Mouse (Mus musculus): ENCODE measurements around the gene Lenep. TPM values are rescaled to one million over a fixed set of nuclear protein-coding genes. Genes with fewer than 3 reads are reported as not detected.
"Not testable (repeated sequence)": the region's sequence is repeated elsewhere in the genome, so short reads cannot be mapped to it uniquely, and the experiment has no call there.

Gene Lenep
- polyA plus RNA-seq, 1 experiment from 2014 or later = not detected

DNA sequence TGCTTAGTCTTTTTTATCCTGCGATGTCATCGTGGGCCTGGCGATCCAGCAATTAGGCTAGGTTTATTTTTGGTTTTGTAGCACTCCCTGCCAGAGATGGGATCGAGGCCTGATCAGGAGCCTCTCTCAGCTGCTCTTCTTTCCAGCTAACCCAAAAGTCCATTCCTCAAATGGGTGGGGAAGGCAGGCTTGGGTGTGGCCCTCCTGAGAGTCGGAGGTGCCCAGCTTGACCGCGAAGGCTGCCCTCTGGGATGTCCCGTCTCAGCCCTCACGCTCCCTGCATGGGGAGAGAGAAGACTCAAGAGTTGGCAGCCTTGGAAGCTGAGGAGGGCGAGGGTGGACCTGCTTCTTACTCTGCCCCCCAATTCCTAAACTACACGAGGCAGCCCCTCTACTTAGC, 31.9 kb upstream of the Lenep start:
- H3K4me1 ChIP-seq (ENCODE audit: control insufficient read depth, insufficient read depth, low read depth, low read length) = peaks cover 14% of the 10 kb centered on the region

DNA sequence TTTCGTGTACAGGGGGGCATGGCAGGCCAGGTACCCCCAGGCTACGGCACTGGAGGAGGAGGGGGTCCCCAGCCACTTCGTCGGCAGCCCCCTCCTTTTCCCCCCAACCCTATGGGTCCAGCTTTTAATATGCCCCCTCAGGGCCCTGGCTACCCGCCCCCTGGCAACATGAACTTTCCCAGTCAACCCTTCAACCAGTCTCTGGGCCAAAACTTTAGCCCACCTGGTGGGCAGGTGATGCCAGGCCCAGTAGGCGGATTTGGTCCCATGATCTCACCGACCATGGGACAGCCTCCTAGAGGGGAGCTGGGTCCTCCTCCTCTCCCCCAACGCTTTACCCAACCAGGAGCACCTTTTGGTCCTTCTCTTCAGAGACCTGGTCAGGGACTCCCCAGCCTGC, 30.0 kb upstream of the Lenep start:
- H3K9me3 ChIP-seq (ENCODE audit: control insufficient read depth, low read length) = no peaks in the 10 kb centered on the region
- H3K27me3 ChIP-seq (replicated peaks; ENCODE audit: control insufficient read depth, insufficient read depth, low read length) = no peaks in the 10 kb centered on the region
- no peak for ATAC-seq
- no peak overlapping the region for H3K4me3 ChIP-seq (ENCODE audit: low read length)
- H3K27ac ChIP-seq (ENCODE audit: low read depth, low read length) = no peak overlapping the region
- H3K36me3 ChIP-seq (ENCODE audit: control insufficient read depth, insufficient read depth, low read length) = peaks cover 12% of the 10 kb centered on the region
- no peak overlapping the region for H3K4me2 ChIP-seq (ENCODE audit: low read length)
- WGBS = 94% methylated on average over 8 of the region's 8 CpGs
- H3K4me1 ChIP-seq (ENCODE audit: control insufficient read depth, insufficient read depth, low read depth, low read length) = peaks cover 14% of the 10 kb centered on the region
- no peak overlapping the region for H3K9ac ChIP-seq (ENCODE audit: low read depth, low read length)

More for the DNA sequence above, 31.9 kb upstream of the Lenep start:
- WGBS = 81% methylated on average over 11 of the region's 11 CpGs
- no peak overlapping the region for H3K4me3 ChIP-seq (ENCODE audit: low read length)
- H3K27ac ChIP-seq (ENCODE audit: low read depth, low read length) = no peak overlapping the region
- H3K27me3 ChIP-seq (replicated peaks; ENCODE audit: control insufficient read depth, insufficient read depth, low read length) = no peaks in the 10 kb centered on the region
- H3K9ac ChIP-seq (ENCODE audit: low read depth, low read length) = no peak overlapping the region
- no peaks in the 10 kb centered on the region for H3K9me3 ChIP-seq (ENCODE audit: control insufficient read depth, low read length)
- peaks cover 12% of the 10 kb centered on the region for H3K36me3 ChIP-seq (ENCODE audit: control insufficient read depth, insufficient read depth, low read length)
- no peak overlapping the region for H3K4me2 ChIP-seq (ENCODE audit: low read length)
- ATAC-seq = no peak

DNA sequence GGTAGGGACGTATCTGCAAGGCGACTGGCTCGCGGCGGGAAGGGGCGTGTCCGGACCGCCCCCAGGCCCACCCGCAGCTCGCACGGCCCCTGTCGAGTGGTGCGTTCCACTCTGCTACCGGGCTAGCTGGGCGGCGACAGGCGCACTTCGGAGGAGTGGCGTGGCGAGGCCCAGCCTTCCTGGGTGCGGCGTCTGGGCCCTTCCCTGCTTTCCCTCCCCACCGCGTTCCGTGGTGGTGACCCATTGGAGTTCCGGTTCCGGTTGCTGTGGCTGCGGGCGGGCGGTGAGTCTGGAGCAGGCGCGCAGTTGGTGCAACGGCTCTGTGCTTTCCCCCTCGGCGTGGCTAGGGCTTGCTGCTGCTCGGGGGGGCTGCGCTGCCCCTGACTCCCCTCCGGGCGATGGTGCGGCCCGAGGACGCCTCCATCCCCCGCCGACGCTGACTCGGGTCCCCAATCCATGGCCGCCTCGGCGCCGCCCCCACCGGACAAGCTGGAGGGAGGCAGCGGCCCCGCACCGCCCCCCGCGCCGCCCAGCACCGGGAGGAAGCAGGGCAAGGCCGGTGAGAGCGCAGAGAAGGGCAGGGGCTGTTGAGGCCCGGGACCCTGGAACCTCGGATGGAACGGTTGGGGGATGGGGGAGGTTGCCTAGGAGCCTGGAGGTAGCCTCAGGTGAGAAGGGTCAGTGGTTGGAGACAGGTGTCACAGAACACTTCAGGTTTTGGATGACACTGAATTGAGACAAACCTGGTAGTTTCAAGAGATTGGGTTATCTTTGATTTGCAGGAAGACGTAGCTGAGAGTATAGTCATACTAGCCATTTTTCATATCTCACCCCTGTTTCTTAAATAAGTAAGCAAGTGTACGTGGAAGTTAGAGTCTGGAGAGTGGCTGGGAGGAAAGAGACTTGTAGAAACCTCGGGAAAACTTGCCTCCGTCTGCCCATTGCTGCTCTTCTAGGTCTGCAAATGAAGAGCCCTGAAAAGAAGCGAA, 27.9 kb upstream of the Lenep start, which contains the start of gene Pygo2:
Pygo2 (plus strand) TSS at position 44 of the 989 bp plus-strand sequence.
- no peaks in the 10 kb centered on the region for H3K27me3 ChIP-seq (replicated peaks; ENCODE audit: control insufficient read depth, insufficient read depth, low read length)
- WGBS = 3% methylated on average over 61 of the region's 68 CpGs
- H3K4me3 ChIP-seq (ENCODE audit: low read length) = peak within 1 kb of the TSS; percentile 99
- peak within 1 kb of the TSS; percentile 89 for H3K27ac ChIP-seq (ENCODE audit: low read depth, low read length)
- H3K36me3 ChIP-seq (ENCODE audit: control insufficient read depth, insufficient read depth, low read length) = peaks cover 12% of the 10 kb centered on the region
- H3K9me3 ChIP-seq (ENCODE audit: control insufficient read depth, low read length) = no peaks in the 10 kb centered on the region
- H3K4me2 ChIP-seq (ENCODE audit: low read length) = peak within 1 kb of the TSS; percentile 90
- peaks cover 14% of the 10 kb centered on the region for H3K4me1 ChIP-seq (ENCODE audit: control insufficient read depth, insufficient read depth, low read depth, low read length)
- ATAC-seq = peak; percentile 99
- peak within 1 kb of the TSS; percentile 100 for H3K9ac ChIP-seq (ENCODE audit: low read depth, low read length)

DNA sequence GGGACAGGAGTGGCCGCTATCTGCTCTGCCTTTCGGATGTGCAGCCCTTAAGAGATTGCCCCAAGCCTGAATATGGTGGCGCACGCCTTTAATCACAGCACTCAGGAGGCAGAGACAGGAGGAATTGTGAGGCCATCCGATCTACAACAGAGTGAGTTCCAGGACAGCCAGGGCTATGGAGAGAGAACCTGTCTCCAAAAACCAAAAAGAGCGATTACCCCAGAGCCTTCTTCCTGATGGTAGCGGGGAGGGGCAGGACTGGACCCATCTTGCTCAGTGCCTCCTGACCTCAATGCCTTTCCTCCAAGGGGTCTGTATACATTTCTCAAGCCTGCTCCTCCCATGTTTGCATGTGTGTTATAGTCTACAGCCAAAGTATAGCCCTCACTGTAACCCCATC, 26.4 kb upstream of the Lenep start:
- WGBS = 95% methylated on average over 6 of the region's 7 CpGs
- not testable (repeated sequence) for H3K4me3 ChIP-seq (ENCODE audit: low read length); H3K36me3 ChIP-seq (ENCODE audit: control insufficient read depth, insufficient read depth, low read length); ATAC-seq; H3K27me3 ChIP-seq (replicated peaks; ENCODE audit: control insufficient read depth, insufficient read depth, low read length); H3K27ac ChIP-seq (ENCODE audit: low read depth, low read length); H3K4me2 ChIP-seq (ENCODE audit: low read length); H3K9me3 ChIP-seq (ENCODE audit: control insufficient read depth, low read length); H3K9ac ChIP-seq (ENCODE audit: low read depth, low read length)
- H3K4me1 ChIP-seq (ENCODE audit: control insufficient read depth, insufficient read depth, low read depth, low read length) = peaks cover 14% of the 10 kb centered on the region

DNA sequence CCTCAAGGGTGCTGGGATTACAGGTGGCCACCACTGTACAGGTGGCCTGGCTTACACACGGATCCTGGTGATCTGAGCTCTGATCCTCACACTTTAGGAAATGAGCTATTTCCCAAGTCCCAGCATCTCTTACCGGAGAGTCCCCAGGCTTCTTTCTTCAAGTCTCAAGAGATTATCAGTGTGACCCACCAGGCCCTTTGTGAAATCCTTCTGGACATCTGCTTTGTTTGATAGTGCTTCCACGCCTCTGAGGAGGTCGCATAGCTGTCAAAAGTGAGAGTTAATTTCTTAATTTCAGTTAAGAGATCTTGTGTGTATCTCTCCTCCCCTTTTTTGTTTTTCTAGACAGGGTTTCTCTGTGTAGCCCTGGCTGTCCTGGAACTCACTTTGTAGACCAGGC, 23.3 kb upstream of the Lenep start:
- H3K36me3 ChIP-seq (ENCODE audit: control insufficient read depth, insufficient read depth, low read length) = no peaks in the 10 kb centered on the region
- no peaks in the 10 kb centered on the region for H3K27me3 ChIP-seq (replicated peaks; ENCODE audit: control insufficient read depth, insufficient read depth, low read length)
- 93% methylated on average over 4 of the region's 4 CpGs for WGBS
- peaks cover 7% of the 10 kb centered on the region for H3K4me1 ChIP-seq (ENCODE audit: control insufficient read depth, insufficient read depth, low read depth, low read length)
- no peak for ATAC-seq
- H3K27ac ChIP-seq (ENCODE audit: low read depth, low read length) = no peak overlapping the region
- H3K4me2 ChIP-seq (ENCODE audit: low read length) = no peak overlapping the region
- no peak overlapping the region for H3K9ac ChIP-seq (ENCODE audit: low read depth, low read length)
- H3K4me3 ChIP-seq (ENCODE audit: low read length) = no peak overlapping the region
- no peaks in the 10 kb centered on the region for H3K9me3 ChIP-seq (ENCODE audit: control insufficient read depth, low read length)

DNA sequence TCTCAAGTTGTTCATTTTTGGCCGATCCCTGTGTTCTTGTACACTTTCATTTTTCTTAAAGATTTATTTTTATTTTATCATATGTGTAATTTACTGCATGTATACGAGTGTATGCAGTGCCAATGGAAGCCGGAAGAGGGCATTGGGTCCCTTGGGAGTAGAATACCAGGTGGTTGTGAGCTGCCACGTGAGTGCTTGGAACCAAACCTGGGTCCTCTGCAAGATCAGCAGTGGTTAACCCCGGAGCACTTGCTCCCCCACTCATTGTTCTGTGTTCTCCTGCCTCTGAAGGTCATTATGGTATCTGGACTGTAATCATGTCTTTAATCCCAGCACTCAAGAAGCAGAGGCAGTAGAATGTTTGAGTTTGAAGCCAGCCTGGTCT, 22.5 kb upstream of the Lenep start:
- Histone ChIP-seq H3K9me3 (ENCODE audit: control insufficient read depth, low read length) (no peaks in the 10 kb centered on the region), H3K4me2 (ENCODE audit: low read length) (no peak overlapping the region), H3K4me3 (ENCODE audit: low read length) (no peak overlapping the region), H3K27ac (ENCODE audit: low read depth, low read length) (no peak overlapping the region), H3K4me1 (ENCODE audit: control insufficient read depth, insufficient read depth, low read depth, low read length) (peaks cover 7% of the 10 kb centered on the region), H3K36me3 (ENCODE audit: control insufficient read depth, insufficient read depth, low read length) (no peaks in the 10 kb centered on the region), H3K9ac (ENCODE audit: low read depth, low read length) (no peak overlapping the region), H3K27me3 (replicated peaks; ENCODE audit: control insufficient read depth, insufficient read depth, low read length) (no peaks in the 10 kb centered on the region)
- no peak for ATAC-seq
- WGBS = 85% methylated on average over 5 of the region's 5 CpGs

DNA sequence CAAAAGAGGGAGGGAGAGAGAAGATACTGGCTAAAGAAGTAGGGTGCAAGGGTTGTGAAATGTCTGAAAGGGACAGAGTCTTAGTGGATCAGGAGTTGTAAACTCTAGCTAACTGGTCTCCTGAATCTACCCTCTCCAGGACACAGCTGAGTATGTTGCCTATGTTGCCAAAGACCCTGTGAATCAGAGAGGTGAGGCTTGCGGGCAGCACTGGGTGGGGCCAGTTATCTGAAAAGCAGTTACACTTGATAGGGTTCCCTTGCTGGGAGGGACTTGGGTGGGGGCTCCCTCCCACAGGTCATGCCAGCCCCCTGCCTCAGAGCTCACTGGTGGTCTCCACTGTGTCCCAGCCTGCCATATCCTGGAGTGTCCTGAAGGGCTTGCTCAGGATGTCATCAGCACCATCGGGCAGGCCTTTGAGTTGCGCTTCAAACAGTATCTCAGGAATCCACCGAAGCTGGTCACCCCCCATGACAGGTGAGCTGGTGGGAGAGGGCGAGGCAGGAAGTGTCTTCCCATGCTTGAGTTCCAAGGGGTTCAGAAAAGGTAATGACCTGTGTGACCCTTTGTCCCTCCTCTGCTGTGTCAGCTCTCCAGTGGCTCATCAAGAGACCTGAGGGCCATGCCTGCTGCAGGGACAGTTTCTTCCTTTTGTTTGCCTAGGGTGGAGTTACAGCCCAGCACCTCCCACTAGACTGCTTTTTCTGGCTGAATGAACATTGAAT, 22.0 kb upstream of the Lenep start:
- Histone ChIP-seq H3K9ac (ENCODE audit: low read depth, low read length) (no peak overlapping the region), H3K4me3 (ENCODE audit: low read length) (no peak overlapping the region), H3K27ac (ENCODE audit: low read depth, low read length) (no peak overlapping the region), H3K36me3 (ENCODE audit: control insufficient read depth, insufficient read depth, low read length) (no peaks in the 10 kb centered on the region), H3K4me2 (ENCODE audit: low read length) (no peak overlapping the region), H3K27me3 (replicated peaks; ENCODE audit: control insufficient read depth, insufficient read depth, low read length) (no peaks in the 10 kb centered on the region), H3K4me1 (ENCODE audit: control insufficient read depth, insufficient read depth, low read depth, low read length) (peaks cover 12% of the 10 kb centered on the region), H3K9me3 (ENCODE audit: control insufficient read depth, low read length) (no peaks in the 10 kb centered on the region)
- ATAC-seq = no peak
- 98% methylated on average over 5 of the region's 5 CpGs for WGBS

DNA sequence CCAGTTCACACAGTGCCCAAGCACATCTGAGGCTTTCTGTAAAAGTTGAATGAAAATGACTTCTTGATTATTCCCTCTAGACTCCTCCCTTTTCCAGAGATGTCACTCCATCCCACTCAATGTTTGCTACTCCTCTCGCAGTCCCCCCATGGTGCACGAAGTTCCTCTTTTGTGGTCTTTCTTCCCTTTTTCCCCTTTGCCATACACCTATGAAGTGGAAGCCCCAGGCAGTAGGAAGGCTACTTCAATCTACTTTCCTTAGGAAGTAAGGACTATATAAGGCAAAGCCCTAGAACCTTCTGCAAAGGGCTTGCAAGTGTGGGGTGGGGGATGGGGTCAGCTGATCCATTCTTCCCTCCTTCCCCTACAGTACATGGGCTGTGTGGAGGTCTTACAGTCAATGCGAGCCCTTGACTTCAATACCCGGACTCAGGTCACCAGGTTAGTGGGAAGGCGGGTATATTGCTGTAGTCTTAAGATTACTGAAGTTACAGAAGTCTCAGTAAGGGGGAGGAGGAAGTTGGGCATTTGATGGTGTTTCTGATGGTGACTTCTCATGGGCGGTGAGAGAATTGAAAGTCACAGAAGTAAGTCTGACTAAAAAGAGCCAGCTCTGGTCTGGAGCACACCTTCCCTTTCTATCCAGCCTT, 20.1 kb upstream of the Lenep start:
- Histone ChIP-seq H3K4me1 (ENCODE audit: control insufficient read depth, insufficient read depth, low read depth, low read length) (peaks cover 18% of the 10 kb centered on the region), H3K4me3 (ENCODE audit: low read length) (peak overlapping the region; percentile 36), H3K27ac (ENCODE audit: low read depth, low read length) (no peak overlapping the region), H3K36me3 (ENCODE audit: control insufficient read depth, insufficient read depth, low read length) (no peaks in the 10 kb centered on the region), H3K9me3 (ENCODE audit: control insufficient read depth, low read length) (no peaks in the 10 kb centered on the region), H3K27me3 (replicated peaks; ENCODE audit: control insufficient read depth, insufficient read depth, low read length) (no peaks in the 10 kb centered on the region), H3K9ac (ENCODE audit: low read depth, low read length) (no peak overlapping the region), H3K4me2 (ENCODE audit: low read length) (peak overlapping the region; percentile 66)
- 76% methylated on average over 6 of the region's 6 CpGs for WGBS
- no peak for ATAC-seq

Measured in hindbrain, embryonic 16.5 days (tissue).